Mouse (Mus musculus) olfactory bulb, adult 2 months (tissue): ENCODE data around the gene Ulk3. TPM values are rescaled to one million over a fixed set of nuclear protein-coding genes. Genes with fewer than 3 reads are reported as not detected.

ENCODE experiments used
- H3K27ac ChIP-seq: fragments of 200-500 bp; 2 replicates; pipeline ENCODE4 v1.5.1; 2012; ENCODE audit warnings: low read depth, low read length; ENCODE audit not compliant: insufficient read depth
- H3K4me1 ChIP-seq: fragments of 200-500 bp; 2 replicates; pipeline ENCODE4 v1.6.1; 2012; ENCODE audit warnings: low read length; ENCODE audit not compliant: control insufficient read depth, insufficient read depth
- H3K4me3 ChIP-seq: fragments of 200-500 bp; 2 replicates; pipeline ENCODE4 v1.5.1; 2012; ENCODE audit warnings: mild to moderate bottlenecking, low read depth, low read length, moderate library complexity; ENCODE audit not compliant: insufficient read depth
- CTCF ChIP-seq: fragments of 200-500 bp; IDR thresholded peaks from 2 replicates; pipeline ENCODE4 v1.5.1; 2012; ENCODE audit warnings: low read depth, mild to moderate bottlenecking, low read length, moderate library complexity; ENCODE audit not compliant: insufficient read depth
- POLR2A ChIP-seq: fragments of 200-500 bp; IDR thresholded peaks from 2 replicates; pipeline ENCODE4 v1.6.1; 2012; ENCODE audit warnings: mild to moderate bottlenecking, low read depth, low read length, moderate library complexity; ENCODE audit not compliant: insufficient read depth
- WGBS: fragments of 180-500 bp; shearing (Covaris S2); methylation state at CpG from one replicate; pipeline ENCODE4 v1.1.7; 2018; 5-methylcytosine and 5-hydroxymethylcytosine counted together
- polyA plus RNA-seq: library from polyadenylated mRNA; stranded (reverse); fragments of >200 nt; gene quantifications from 2 replicates; pipeline ENCODE4 v1.2.4, GENCODE M21; 2012; ENCODE audit warnings: low replicate concordance; ENCODE audit not compliant: missing spikeins, insufficient read depth, insufficient read length

The Ulk3 gene
- polyA plus RNA-seq, 1 experiment, result not detected

DNA sequence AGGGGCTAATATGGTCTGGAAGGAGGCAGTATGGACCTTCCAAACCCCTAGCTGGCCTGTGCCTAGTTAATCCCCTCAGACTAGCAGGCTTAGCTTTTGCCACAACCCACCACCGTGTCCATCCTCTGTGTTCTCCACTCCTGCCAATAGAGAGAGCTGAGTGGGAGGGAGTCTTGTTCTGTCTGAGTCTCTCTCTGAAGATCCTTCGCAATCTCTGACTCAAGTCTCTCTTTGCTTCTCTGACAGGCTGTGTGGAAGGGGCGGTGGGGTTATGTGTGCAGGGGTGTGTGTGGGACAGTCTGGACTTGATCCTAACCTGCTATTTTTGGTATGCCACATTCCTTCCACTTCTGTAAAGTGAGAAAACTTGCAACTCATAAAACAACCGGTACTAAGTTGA, 15.6 kb downstream of the Ulk3 start:
- peaks cover 17% of the 10 kb centered on the region for H3K4me1 ChIP-seq
- WGBS, result 69% methylated on average over 4 of the region's 4 CpGs

GRCm38 (mm10) chr9:57605503-57605902, 16.3 kb downstream of the Ulk3 start:
- Histone ChIP-seq H3K4me1 (peaks cover 17% of the 10 kb centered on the region), H3K27ac (no peak overlapping the region), H3K4me3 (no peak overlapping the region)
- TF ChIP-seq POLR2A (no peak), CTCF (no peak)
- 13% methylated on average over 9 of the region's 9 CpGs for WGBS

More for the DNA sequence above, 15.6 kb downstream of the Ulk3 start:
- TF ChIP-seq POLR2A, result no peak
- no peak for TF ChIP-seq CTCF
- Histone ChIP-seq H3K27ac (no peak overlapping the region), H3K4me3 (no peak overlapping the region)

- 8% methylated on average over 24 of the region's 24 CpGs for WGBS
- Histone ChIP-seq H3K4me1 (peaks cover 14% of the 10 kb centered on the region), H3K4me3 (peak within 1 kb of the TSS; percentile 9; the same call in 1 of the 2 replicates), H3K27ac (no peak within 1 kb of the TSS)
- TF ChIP-seq POLR2A, result no peak
- TF ChIP-seq CTCF, result no peak
These were observed 17.0 kb downstream of the Ulk3 start, which contains the start of gene Cplx3 for GRCm38 (mm10) chr9:57606139-57606851. Gene Cplx3 (minus strand): TSS chr9:57606281.

- Histone ChIP-seq H3K4me1 (peaks cover 8% of the 10 kb centered on the region), H3K4me3 (no peak overlapping the region), H3K27ac (no peak overlapping the region)
- TF ChIP-seq CTCF, result no peak
- no peak for TF ChIP-seq POLR2A
- WGBS, result 81% methylated on average over 3 of the region's 3 CpGs
These were observed 20.6 kb downstream of the Ulk3 start for GRCm38 (mm10) chr9:57609803-57610202.

GRCm38 (mm10) chr9:57610359-57610826, 21.1 kb downstream of the Ulk3 start:
- TF ChIP-seq POLR2A (no peak), CTCF (no peak)
- Histone ChIP-seq H3K4me3 (no peak overlapping the region), H3K4me1 (peaks cover 8% of the 10 kb centered on the region), H3K27ac (no peak overlapping the region)
- WGBS, result 59% methylated on average over 3 of the region's 3 CpGs

GRCm38 (mm10) chr9:57612587-57612986, 23.3 kb downstream of the Ulk3 start:
- Histone ChIP-seq H3K4me1 (peaks cover 2% of the 10 kb centered on the region; the same call in 1 of the 2 replicates), H3K4me3 (no peak overlapping the region), H3K27ac (no peak overlapping the region)
- TF ChIP-seq CTCF, result no peak
- TF ChIP-seq POLR2A, result no peak
- WGBS, result 92% methylated on average over 7 of the region's 7 CpGs

- TF ChIP-seq CTCF (no peak), POLR2A (no peak)
These were observed 24.7 kb downstream of the Ulk3 start for GRCm38 (mm10) chr9:57613975-57614374.

GRCm38 (mm10) chr9:57614786-57615185, 25.5 kb downstream of the Ulk3 start:
- Histone ChIP-seq H3K4me3 (no peak overlapping the region), H3K4me1 (peaks cover 5% of the 10 kb centered on the region; the same call in 1 of the 2 replicates), H3K27ac (no peak overlapping the region)
- no peak for TF ChIP-seq POLR2A
- no peak for TF ChIP-seq CTCF
- WGBS, result 87% methylated on average over 4 of the region's 4 CpGs

More at GRCm38 (mm10) chr9:57613975-57614374, 24.7 kb downstream of the Ulk3 start:
- 71% methylated on average over 7 of the region's 7 CpGs for whole genome bisulfite sequencing
- no peak overlapping the region for H3K4me3 ChIP-seq
- no peak overlapping the region for H3K27ac ChIP-seq
- H3K4me1 ChIP-seq, result peaks cover 5% of the 10 kb centered on the region; the same call in 1 of the 2 replicates

- no peak for TF ChIP-seq CTCF
- no peak overlapping the region for H3K27ac ChIP-seq
- 66% methylated on average over 8 of the region's 8 CpGs for WGBS
These were observed 28.4 kb downstream of the Ulk3 start for GRCm38 (mm10) chr9:57617556-57618169.

More at GRCm38 (mm10) chr9:57617556-57618169, 28.4 kb downstream of the Ulk3 start:
- Histone ChIP-seq H3K4me3 (no peak overlapping the region), H3K4me1 (peaks cover 5% of the 10 kb centered on the region; the same call in 1 of the 2 replicates)
